ENCODE assay signal across 9 mouse cellular contexts in the genomic region with DNA sequence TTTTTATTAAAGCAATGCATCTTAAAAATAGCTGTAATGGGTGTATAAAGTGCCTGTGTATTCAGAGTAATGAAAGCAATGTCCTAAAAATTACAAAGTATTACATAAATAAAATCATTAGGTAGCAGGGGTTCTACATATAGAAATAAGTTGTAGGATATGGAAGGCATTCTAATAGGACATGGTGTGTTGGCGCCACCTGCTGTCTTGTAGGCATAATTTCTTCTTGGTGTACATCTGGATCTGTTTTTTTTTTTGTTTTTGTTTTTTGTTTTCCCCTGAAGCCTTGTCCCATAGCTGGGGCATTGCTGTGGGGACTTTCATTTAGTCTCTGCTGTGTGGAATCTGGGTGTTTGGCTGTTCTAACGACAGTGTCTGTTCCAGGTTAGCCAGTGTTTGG. TPM values are rescaled to one million over a fixed set of nuclear protein-coding genes. Genes with fewer than 3 reads are reported as not detected.
DNase-seq lines count a peak whose midpoint lies in the region; ATAC-seq lines count a peak whose summit lies in the region.
"Had no signal": no experiment of that assay in that cellular context is flagged by ENCODE, and none has a peak within 500 bp of the region (broad histone marks: within the 10 kb centered on the region; RNA-seq: fewer than 3 reads in every experiment).

No protein-coding gene starts in this region.

- no peaks in the 10 kb centered on the region for H3K27me3 ChIP-seq in kidney, embryonic 14.5 days (ENCODE audit: control insufficient read depth, insufficient read depth, low read length)
- H3K27me3 ChIP-seq: midbrain, embryonic 12.5 days had no signal

- ATAC-seq in kidney, embryonic 14.5 days (ENCODE audit: low FRiP score, low TSS enrichment) = no peak
- peak; percentile 87 for ATAC-seq in megakaryocyte progenitor cell, adult 5-6 weeks (replicated peaks; ENCODE audit: poor library complexity)
- no peak for ATAC-seq in erythroblast, adult 5-6 weeks (replicated peaks; ENCODE audit: low FRiP score, poor library complexity, severe bottlenecking)

- H3K36me3 ChIP-seq in kidney, embryonic 14.5 days (ENCODE audit: control insufficient read depth, insufficient read depth, low read length) = no peaks in the 10 kb centered on the region

- no peak overlapping the region for H3K27ac ChIP-seq in kidney, embryonic 14.5 days (ENCODE audit: low read depth, low read length)
- H3K27ac ChIP-seq: midbrain, embryonic 12.5 days had no signal

- no peaks in the 10 kb centered on the region for H3K9me3 ChIP-seq in kidney, embryonic 14.5 days (ENCODE audit: control insufficient read depth, low read length)
- H3K9me3 ChIP-seq: midbrain, embryonic 12.5 days had no signal

- H3K4me2 ChIP-seq in kidney, embryonic 14.5 days (replicated peaks; ENCODE audit: low read depth, low read length) = no peak overlapping the region
- H3K4me2 ChIP-seq: midbrain, embryonic 12.5 days had no signal

- no peak overlapping the region for H3K9ac ChIP-seq in kidney, embryonic 14.5 days (ENCODE audit: low read depth, low read length)
- H3K9ac ChIP-seq: midbrain, embryonic 12.5 days had no signal

- DNase-seq in kidney, adult 18-20 months = peak; percentile 67
- peak; percentile 60 to 65 for DNase-seq in B cell, adult 2 months
- DNase-seq in ES-CJ7 (ENCODE audit: low read depth, low spot score) = peak; percentile 87
- peak; percentile 48 for DNase-seq in cerebellum, adult 8-10 months
- peak; percentile 53 for DNase-seq in hindlimb bud, embryonic 11.5 days (ENCODE audit: extremely low spot score, low read depth, low spot score)

- WGBS in kidney, embryonic 14.5 days = 8% methylated on average over 2 of the region's 2 CpGs

- peaks cover 15% of the 10 kb centered on the region; the same call in 1 of the 2 replicates for H3K4me1 ChIP-seq in kidney, embryonic 14.5 days (ENCODE audit: control insufficient read depth, insufficient read depth, low read length)
- H3K4me1 ChIP-seq: midbrain, embryonic 12.5 days had no signal

- H3K4me3 ChIP-seq in kidney, embryonic 14.5 days (ENCODE audit: low read length) = no peak overlapping the region
- H3K4me3 ChIP-seq: midbrain, embryonic 12.5 days had no signal

RNA-seq across cellular contexts. Expression of gene Tsc22d1, which starts 58.6 kb away (rescaled TPM):
- polyA plus RNA-seq in kidney, embryonic 14.5 days (2014; fragmentation: Nextera tagmentation; extraction: Ambion mirVana) = 844 and 1,016 TPM in 2 replicates
- 44.8 and 46.4 TPM in 2 replicates for total RNA-seq in megakaryocyte progenitor cell, adult 5-6 weeks (2015)
- 32.6 and 36.5 TPM in 2 replicates for total RNA-seq in megakaryocyte progenitor cell, adult 5-6 weeks (2017)
- 18.4 and 18.6 TPM in 2 replicates for total RNA-seq in erythroblast, adult 5-6 weeks (2015; ENCODE audit: low replicate concordance)
- 14.4 and 21.5 TPM in 2 replicates for total RNA-seq in erythroblast, adult 5-6 weeks (2017; ENCODE audit: low replicate concordance)
